Mouse (Mus musculus): Measurements from ENCODE around the gene Pgm5.

Pgm5 gene

GRCm38 (mm10) chr19:24651595-24651994 lies 210.1 kb downstream of the Pgm5 start:
- no peak for DNase-seq

- no peak for DNase-seq
Observed at GRCm38 (mm10) chr19:24650428-24650827, 211.2 kb downstream of the Pgm5 start.

- DNase-seq = no peak
Observed at GRCm38 (mm10) chr19:24648016-24648415, 213.6 kb downstream of the Pgm5 start.

GRCm38 (mm10) chr19:24646162-24646829 lies 215.4 kb downstream of the Pgm5 start:
- DNase-seq = no peak

- DNase-seq = no peak
Observed at GRCm38 (mm10) chr19:24644971-24645370, 216.7 kb downstream of the Pgm5 start.

GRCm38 (mm10) chr19:24640982-24641381 lies 220.7 kb downstream of the Pgm5 start:
- DNase-seq = no peak

GRCm38 (mm10) chr19:24637988-24638387 lies 223.7 kb downstream of the Pgm5 start:
- no peak for DNase-seq

GRCm38 (mm10) chr19:24636616-24637015 lies 225.0 kb downstream of the Pgm5 start:
- DNase-seq = no peak

- DNase-seq = peak; percentile 70 to 72
Observed at GRCm38 (mm10) chr19:24634602-24635001, 227.1 kb downstream of the Pgm5 start.

Data from thymus, postnatal 36 days (tissue).